Mouse (Mus musculus) liver, embryonic 12.5 days (tissue): ENCODE results near the gene Sept1. TPM values are rescaled to one million over a fixed set of nuclear protein-coding genes. Genes with fewer than 3 reads are reported as not detected.
"Not testable (repeated sequence)": the region's sequence is repeated elsewhere in the genome, so short reads cannot be mapped to it uniquely, and the experiment has no call there.

Experiments
- ATAC-seq: fragments of 200-750 bp; cut with Nextera tagmentation; 2 replicates; pipeline ENCODE4 v1.8.0; 2017; ENCODE audit warnings: moderate number of reproducible peaks, mild to moderate bottlenecking, moderate library complexity
- H3K27ac ChIP-seq: fragments of 300-500 bp; sonication (generic); 2 replicates; pipeline ENCODE4 v1.5.1; 2016; ENCODE audit warnings: mild to moderate bottlenecking
- H3K27me3 ChIP-seq: fragments of 300-500 bp; sonication (generic); replicated peaks from 2 replicates; pipeline ENCODE4 v1.6.1; 2016; ENCODE audit warnings: mild to moderate bottlenecking, moderate library complexity
- H3K36me3 ChIP-seq: fragments of 300-500 bp; sonication (generic); 2 replicates; pipeline ENCODE4 v1.6.1; 2016; ENCODE audit warnings: mild to moderate bottlenecking, moderate library complexity
- H3K4me1 ChIP-seq: fragments of 300-500 bp; sonication (generic); 2 replicates; pipeline ENCODE4 v1.6.1; 2016
- H3K4me2 ChIP-seq: fragments of 300-500 bp; sonication (generic); 2 replicates; pipeline ENCODE4 v1.6.1; 2016; ENCODE audit warnings: mild to moderate bottlenecking, moderate library complexity
- H3K4me3 ChIP-seq: fragments of 300-500 bp; sonication (generic); 2 replicates; pipeline ENCODE4 v1.5.1; 2016; ENCODE audit warnings: mild to moderate bottlenecking, moderate library complexity
- H3K9ac ChIP-seq: fragments of 300-500 bp; sonication (generic); 2 replicates; pipeline ENCODE4 v1.6.1; 2016; ENCODE audit warnings: mild to moderate bottlenecking, moderate library complexity
- H3K9me3 ChIP-seq: fragments of 300-500 bp; sonication (generic); replicated peaks from 2 replicates; pipeline ENCODE4 v1.6.1; 2016; ENCODE audit warnings: mild to moderate bottlenecking, moderate library complexity
- WGBS: fragments of 180-500 bp; shearing (Covaris S2); methylation state at CpG from one replicate; pipeline ENCODE4 v1.1.7; 2016; ENCODE audit not compliant: insufficient replicate concordance; 5-methylcytosine and 5-hydroxymethylcytosine counted together
- polyA plus RNA-seq: library from polyadenylated mRNA; unstranded; fragments of >200 nt; fragmentation: Nextera tagmentation; extraction: Ambion mirVana; gene quantifications from 2 replicates; pipeline ENCODE4 v1.2.1, GENCODE M21; 2016

Sept1 gene
- polyA plus RNA-seq, 1 experiment from 2014 or later, result 10.6 TPM

DNA sequence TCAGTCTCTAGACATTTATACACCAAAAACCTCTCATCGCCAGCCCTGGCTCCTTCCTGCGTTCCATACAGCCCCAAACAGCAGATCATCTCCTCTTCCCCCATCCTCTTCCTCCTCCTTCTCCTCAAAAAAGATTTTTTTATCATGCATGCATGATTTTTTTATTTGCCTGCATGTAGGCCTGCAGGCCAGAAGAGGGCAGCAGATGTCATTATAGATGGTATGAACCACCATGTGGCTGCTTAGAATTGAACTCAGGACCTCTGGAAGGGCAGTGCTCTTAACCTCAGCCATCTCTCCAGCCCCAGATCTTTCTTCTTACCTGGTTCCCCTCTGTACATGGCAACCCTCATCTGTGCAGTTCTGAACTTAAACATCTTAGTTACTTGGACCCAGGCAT is 19.5 kb upstream of the Sept1 start:
- 60% methylated on average over 2 of the region's 2 CpGs for WGBS
- H3K36me3 ChIP-seq, result peaks cover 39% of the 10 kb centered on the region
- H3K4me3 ChIP-seq, result no peak overlapping the region
- no peak for ATAC-seq
- H3K27ac ChIP-seq, result 0 out of 2 replicates have a peak overlapping the region, but pooled peaks have one; percentile 93
- peaks cover 40% of the 10 kb centered on the region for H3K4me1 ChIP-seq
- H3K27me3 ChIP-seq, result no peaks in the 10 kb centered on the region
- H3K9ac ChIP-seq, result no peak overlapping the region
- H3K9me3 ChIP-seq, result no peaks in the 10 kb centered on the region
- no peak overlapping the region for H3K4me2 ChIP-seq

DNA sequence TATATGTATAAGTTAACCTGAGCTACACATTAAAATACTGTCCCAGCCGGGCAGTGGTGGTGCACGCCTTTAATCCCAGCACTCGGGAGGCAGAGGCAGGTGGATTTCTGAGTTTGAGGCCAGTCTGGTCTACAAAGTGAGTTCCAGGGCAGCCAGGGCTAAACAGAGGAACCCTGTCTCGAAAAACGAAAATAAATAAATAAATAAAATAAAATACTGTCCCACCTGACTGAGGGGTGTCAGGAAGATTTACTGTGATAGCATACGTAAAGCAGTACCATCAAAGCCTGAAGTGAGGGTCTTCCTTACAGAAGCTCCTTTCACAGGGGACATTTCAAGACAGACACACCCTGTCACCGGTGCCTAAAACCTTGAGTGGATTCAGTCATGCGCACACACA is 17.6 kb upstream of the Sept1 start:
- not testable (repeated sequence) for H3K9me3 ChIP-seq, H3K4me2 ChIP-seq, H3K9ac ChIP-seq, H3K27me3 ChIP-seq, ATAC-seq, H3K27ac ChIP-seq, H3K4me3 ChIP-seq
- 81% methylated on average over 8 of the region's 8 CpGs for WGBS
- Histone ChIP-seq H3K36me3 (peaks cover 43% of the 10 kb centered on the region), H3K4me1 (peaks cover 44% of the 10 kb centered on the region)

DNA sequence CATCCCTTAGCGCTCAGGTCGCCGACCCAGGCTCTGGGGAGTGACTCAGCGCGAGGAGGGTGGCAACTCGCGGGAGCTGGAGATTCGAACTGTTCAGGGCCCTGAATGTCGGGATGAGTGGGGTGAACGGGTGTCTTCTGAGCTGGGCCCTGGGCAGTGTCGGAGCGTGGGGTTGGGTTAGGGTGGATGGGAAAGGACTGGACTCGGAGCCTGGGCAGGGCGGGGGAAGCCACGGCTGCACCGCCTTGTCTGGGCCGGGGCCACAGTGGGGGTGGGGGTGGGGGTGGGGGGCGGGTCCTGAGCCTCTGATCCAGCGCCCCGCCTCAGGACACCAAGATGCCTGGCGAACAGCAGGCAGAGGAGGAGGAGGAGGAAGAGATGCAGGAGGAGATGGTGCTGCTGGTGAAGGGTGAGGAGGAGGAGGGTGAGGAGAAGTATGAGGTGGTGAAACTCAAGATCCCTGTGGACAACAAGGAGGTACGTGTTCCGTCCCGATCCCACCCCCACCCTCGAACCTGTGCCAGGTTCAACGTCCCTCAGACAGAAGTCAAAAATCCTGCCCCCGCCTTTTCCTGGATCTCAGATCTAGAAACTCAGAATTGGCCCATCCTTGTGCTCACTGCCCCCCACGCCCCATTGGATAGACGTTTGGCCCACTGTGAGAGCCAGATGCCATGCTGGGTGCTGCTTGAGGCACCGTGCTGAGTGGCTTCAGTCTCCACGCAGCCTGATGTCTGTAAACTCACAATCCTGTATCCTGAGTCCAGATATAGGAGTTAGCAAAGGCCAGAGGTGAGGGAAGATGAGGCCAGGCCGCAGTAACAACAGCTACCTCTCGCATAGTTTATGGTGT is 12.0 kb upstream of the Sept1 start:
- H3K36me3 ChIP-seq, result peaks cover 40% of the 10 kb centered on the region
- peak overlapping the region; percentile 97 for H3K4me2 ChIP-seq
- H3K4me3 ChIP-seq, result peak overlapping the region; percentile 82
- WGBS, result 12% methylated on average over 30 of the region's 33 CpGs
- no peak; the same call in 1 of the 2 replicates for ATAC-seq
- no peaks in the 10 kb centered on the region for H3K9me3 ChIP-seq
- peaks cover 39% of the 10 kb centered on the region for H3K4me1 ChIP-seq
- H3K27me3 ChIP-seq, result no peaks in the 10 kb centered on the region
- H3K9ac ChIP-seq, result peak overlapping the region; percentile 93
- H3K27ac ChIP-seq, result peak overlapping the region; percentile 91

DNA sequence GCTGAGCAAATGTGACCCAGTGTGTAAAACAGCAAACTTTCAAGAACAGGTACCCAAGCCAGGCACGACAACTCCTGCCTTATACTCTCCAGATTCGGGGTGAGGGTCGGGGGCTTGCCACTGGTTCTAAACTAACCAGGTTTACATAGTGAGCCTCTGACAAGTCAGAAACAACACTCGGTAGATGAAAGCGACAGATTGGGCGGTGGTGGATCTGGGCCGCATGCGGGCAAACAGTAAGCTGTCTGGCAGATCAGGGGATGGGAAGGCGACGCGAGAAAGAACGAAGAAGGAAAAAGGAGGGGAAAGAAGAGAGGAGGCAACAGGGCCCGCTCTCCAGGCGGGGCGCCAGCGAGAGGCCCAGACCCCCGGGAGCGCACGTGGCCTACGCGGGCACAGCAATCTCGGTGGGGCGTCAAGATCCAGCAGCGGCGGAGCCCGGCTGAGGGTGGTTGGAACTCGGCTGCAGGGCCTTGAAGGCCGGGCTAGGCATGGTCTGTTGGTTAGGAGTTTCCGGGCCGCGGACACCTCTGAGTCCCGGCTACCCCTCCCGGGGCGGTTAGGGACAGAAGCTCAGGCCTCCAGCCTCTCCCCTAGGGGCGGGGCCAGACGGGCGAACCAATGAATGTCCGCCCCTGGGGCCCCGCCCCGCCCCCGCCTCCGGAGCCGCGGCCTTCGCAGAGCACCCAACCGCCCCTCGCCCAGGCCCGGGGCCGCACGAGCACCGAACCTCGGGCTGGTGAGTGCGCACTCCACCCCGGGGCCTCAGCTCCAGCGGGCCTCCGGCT is 11.1 kb upstream of the Sept1 start, which contains the start of gene Zfp771:
Gene Zfp771 (plus strand): TSS at position 405 of the 788 bp plus-strand sequence.
- peak; percentile 94 for ATAC-seq
- under 1% methylated on average over 56 of the region's 56 CpGs for WGBS
- H3K9me3 ChIP-seq, result no peaks in the 10 kb centered on the region
- peaks cover 39% of the 10 kb centered on the region for H3K4me1 ChIP-seq
- H3K9ac ChIP-seq, result peak within 1 kb of the TSS; percentile 93
- peak within 1 kb of the TSS; percentile 91 for H3K27ac ChIP-seq
- H3K4me2 ChIP-seq, result peak within 1 kb of the TSS; percentile 97
- H3K27me3 ChIP-seq, result no peaks in the 10 kb centered on the region
- peaks cover 32% of the 10 kb centered on the region for H3K36me3 ChIP-seq
- H3K4me3 ChIP-seq, result peak within 1 kb of the TSS; percentile 82

DNA sequence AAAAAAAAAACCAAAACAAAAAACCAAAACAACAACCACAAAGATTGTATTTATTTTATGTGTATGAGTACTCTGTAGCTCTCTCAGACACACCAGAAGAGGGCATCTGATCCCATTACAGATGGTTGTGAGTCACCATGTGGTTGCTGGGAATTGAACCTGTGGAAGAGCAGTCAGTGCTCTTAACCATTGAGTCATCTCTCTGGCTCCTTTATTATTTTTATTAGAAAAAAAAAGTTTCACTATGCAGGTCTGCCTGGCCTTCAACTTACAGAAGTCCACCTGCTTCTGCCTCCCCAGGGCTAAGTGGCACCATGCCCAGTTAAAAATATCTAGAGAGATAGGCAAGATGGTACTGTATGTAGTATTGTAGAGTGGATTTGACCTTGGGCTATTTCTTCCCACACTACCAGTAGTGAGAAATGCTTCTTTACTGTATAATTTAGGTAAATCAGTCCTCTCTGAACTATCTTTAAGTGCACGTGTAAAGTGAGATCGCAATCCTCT is 10.5 kb upstream of the Sept1 start:
- peak overlapping the region; percentile 82 for H3K4me3 ChIP-seq
- peak overlapping the region; percentile 97 for H3K4me2 ChIP-seq
- H3K27ac ChIP-seq, result peak overlapping the region; percentile 91
- 31% methylated on average over 2 of the region's 2 CpGs for WGBS
- H3K9me3 ChIP-seq, result no peaks in the 10 kb centered on the region
- ATAC-seq, result no peak
- H3K27me3 ChIP-seq, result no peaks in the 10 kb centered on the region
- H3K36me3 ChIP-seq, result peaks cover 33% of the 10 kb centered on the region
- peak overlapping the region; percentile 93 for H3K9ac ChIP-seq
- H3K4me1 ChIP-seq, result peaks cover 39% of the 10 kb centered on the region

DNA sequence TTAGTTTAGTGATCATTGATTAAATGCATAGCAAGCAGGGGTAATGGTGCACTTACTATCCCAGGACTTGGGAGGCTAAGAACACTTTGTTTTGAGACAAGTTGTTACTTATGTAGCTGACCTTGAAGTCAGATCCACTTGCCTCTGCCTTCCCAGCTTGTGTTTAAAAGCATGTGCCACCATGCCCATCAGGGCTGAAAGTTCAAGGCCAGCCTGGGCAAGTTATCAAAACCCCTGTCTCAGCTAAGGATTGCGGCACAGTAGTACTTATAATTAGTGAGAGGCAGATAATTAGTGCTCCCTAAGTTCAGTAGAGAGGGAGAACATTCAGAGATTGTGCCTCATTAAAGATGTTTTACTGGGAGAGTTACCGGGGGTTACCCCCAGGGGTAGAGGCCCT is 1.8 kb upstream of the Sept1 start:
- Histone ChIP-seq H3K27me3 (no peaks in the 10 kb centered on the region), H3K4me1 (peaks cover 49% of the 10 kb centered on the region), H3K36me3 (peaks cover 53% of the 10 kb centered on the region), H3K9ac (no peak overlapping the region), H3K4me3 (no peak overlapping the region), H3K27ac (no peak overlapping the region), H3K4me2 (no peak overlapping the region), H3K9me3 (no peaks in the 10 kb centered on the region)
- WGBS, result 88% methylated on average over 2 of the region's 2 CpGs
- no peak for ATAC-seq

DNA sequence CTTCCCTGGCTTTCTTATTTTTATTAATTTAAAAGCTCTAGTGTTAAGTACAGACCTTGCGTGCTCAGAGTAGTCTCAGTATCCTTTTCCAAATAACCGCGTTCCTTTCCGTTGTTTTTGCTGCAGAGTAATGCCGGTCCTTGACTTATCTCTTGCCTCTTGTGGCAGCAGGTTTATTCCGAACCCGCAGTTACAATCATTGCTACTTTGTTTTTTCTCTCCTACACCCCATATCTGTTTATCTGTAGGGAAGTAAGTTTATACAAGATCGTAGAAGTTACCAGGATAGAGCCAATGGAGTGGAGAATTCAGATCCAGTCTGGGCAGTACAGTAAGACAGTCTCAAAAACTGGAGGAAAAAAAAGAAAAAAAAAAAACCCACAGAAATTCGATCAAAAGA is 835 bp upstream of the Sept1 start:
- Histone ChIP-seq H3K4me1 (peaks cover 50% of the 10 kb centered on the region), H3K27me3 (no peaks in the 10 kb centered on the region), H3K4me2 (peak overlapping the region; percentile 75), H3K36me3 (peaks cover 55% of the 10 kb centered on the region), H3K9ac (peak overlapping the region; percentile 94), H3K9me3 (no peaks in the 10 kb centered on the region), H3K27ac (peak overlapping the region; percentile 95), H3K4me3 (peak overlapping the region; percentile 82)
- 2% methylated on average over 9 of the region's 9 CpGs for WGBS
- no peak for ATAC-seq

DNA sequence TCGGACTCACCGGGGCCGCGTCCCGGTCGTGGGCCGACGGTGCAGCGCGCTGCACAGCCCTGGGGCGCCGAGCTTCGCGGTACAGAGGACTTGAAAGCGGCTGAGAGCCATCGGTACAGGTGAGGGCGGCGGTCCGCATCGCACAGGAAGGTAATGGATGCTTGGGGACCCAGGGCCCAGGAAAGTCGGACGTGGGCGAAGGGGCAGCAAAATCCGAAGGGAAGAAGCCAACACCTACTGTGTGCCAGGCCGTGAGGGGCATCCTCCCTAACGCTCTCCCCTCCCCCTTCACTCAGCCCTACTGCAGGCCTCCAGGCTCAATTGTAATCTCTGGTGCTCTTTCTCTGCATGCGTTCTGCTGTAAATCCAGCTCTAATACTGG is 429 bp upstream of the Sept1 start:
- peak overlapping the region; percentile 75 for H3K4me2 ChIP-seq
- peak overlapping the region; percentile 82 for H3K4me3 ChIP-seq
- peaks cover 52% of the 10 kb centered on the region for H3K4me1 ChIP-seq
- H3K36me3 ChIP-seq, result peaks cover 51% of the 10 kb centered on the region
- ATAC-seq, result peak; percentile 69
- H3K27ac ChIP-seq, result peak overlapping the region; percentile 95
- no peaks in the 10 kb centered on the region for H3K9me3 ChIP-seq
- H3K9ac ChIP-seq, result peak overlapping the region; percentile 94
- under 1% methylated on average over 27 of the region's 27 CpGs for WGBS
- no peaks in the 10 kb centered on the region for H3K27me3 ChIP-seq

DNA sequence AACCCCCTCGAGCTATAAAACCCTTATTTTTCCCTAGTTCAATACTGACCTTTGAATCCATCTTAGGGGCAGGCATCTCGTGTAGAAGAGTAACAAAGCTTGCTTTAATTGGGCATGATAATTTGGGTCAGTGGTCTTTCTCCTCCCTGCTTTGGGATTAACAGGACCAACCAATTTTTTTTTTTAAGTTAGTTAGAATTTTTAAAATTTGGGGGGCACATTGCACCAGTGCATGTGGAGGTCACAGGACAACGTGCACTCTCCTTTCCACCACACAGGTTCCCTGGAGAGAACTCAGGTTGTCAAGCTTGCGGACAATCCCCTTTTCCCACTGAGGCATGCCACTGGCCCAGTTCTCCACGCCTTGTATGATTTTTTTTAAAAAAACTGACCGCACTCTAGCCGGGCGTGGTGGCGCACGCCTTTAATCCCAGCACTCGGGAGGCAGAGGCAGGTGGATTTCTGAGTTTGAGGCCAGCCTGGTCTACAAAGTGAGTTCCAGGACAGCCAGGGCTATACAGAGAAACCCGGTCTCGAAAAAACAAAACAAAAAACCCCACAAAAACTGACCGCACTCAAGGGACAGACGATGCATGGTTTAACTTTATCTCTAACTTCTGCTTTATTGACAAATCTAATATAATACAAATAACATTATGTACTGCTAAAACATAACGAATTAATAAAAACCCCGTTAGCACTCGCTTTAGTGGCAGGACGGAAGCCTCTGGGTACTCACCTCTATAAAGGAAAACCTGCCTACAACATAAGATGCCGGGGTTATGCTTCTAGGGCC is 906 bp downstream of the Sept1 start:
- peak overlapping the region; percentile 95 for H3K27ac ChIP-seq
- peak overlapping the region; percentile 82 for H3K4me3 ChIP-seq
- peak overlapping the region; percentile 75 for H3K4me2 ChIP-seq
- peaks cover 58% of the 10 kb centered on the region for H3K4me1 ChIP-seq
- 4% methylated on average over 20 of the region's 20 CpGs for WGBS
- peak overlapping the region; percentile 94 for H3K9ac ChIP-seq
- no peaks in the 10 kb centered on the region for H3K9me3 ChIP-seq
- peaks cover 37% of the 10 kb centered on the region for H3K36me3 ChIP-seq
- no peak for ATAC-seq
- no peaks in the 10 kb centered on the region for H3K27me3 ChIP-seq

DNA sequence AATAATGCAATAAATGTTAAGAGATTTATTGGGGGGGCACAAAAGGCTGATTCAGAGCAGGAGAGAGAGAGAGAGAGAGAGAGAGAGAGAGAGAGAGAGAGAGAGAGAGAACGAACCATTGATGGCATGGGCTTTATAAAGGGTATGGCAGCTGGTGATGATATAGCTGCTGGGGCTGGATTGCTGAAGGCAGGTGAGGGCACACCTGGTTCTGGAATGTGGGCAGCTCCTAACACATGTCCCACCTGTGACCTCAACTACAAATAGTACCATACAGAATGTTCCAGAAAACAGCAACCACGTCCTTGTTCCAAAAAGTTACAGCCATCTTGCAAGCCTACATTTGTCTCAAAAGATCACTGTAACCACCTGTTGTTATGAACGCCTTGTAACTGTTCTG is 1.6 kb downstream of the Sept1 start:
- peak overlapping the region; percentile 82 for H3K4me3 ChIP-seq
- H3K9me3 ChIP-seq, result no peaks in the 10 kb centered on the region
- H3K36me3 ChIP-seq, result peaks cover 31% of the 10 kb centered on the region
- H3K27me3 ChIP-seq, result no peaks in the 10 kb centered on the region
- peak overlapping the region; percentile 94 for H3K9ac ChIP-seq
- peaks cover 61% of the 10 kb centered on the region for H3K4me1 ChIP-seq
- peak overlapping the region; percentile 75 for H3K4me2 ChIP-seq
- WGBS, result 56% methylated on average over 3 of the region's 3 CpGs
- no peak for ATAC-seq
- H3K27ac ChIP-seq, result no peak overlapping the region

DNA sequence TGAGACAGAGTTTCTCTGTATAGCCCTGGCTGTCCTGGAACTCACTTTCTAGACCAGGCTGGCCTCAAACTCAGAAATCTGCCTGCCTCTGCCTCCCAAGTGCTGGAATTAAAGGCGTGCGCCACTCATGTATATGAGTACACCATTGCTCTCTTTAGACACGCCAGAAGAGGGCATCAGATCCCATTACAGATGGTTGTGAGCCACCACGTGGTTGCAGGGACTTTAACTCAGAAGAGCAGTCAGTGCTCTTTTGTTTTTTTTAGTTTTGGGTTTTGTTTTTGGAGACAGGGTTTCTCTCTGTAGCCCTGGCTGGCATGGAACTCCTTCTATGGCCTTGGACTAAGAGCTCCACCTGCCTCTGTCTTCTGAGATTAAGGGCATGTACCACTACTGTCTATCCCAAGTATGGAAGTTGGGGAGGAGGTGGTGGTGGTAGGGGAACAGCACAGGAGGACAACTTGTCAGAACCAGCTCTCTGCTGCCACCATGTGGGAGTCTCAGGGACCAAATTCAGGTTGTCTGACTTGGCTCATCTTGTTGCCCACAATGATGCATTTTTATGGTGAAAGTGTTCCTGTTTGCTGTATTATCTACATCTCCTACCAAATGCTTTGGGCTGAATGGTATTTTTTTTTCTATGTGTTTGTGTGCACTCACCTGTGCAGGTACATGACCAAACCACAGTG is 4.2 kb downstream of the Sept1 start:
- peaks cover 14% of the 10 kb centered on the region; the same call in 1 of the 2 replicates for H3K36me3 ChIP-seq
- H3K27ac ChIP-seq, result peak overlapping the region; percentile 80
- no peak overlapping the region for H3K9ac ChIP-seq
- H3K9me3 ChIP-seq, result no peaks in the 10 kb centered on the region
- H3K4me2 ChIP-seq, result no peak overlapping the region
- no peaks in the 10 kb centered on the region for H3K27me3 ChIP-seq
- H3K4me1 ChIP-seq, result peaks cover 75% of the 10 kb centered on the region
- 45% methylated on average over 4 of the region's 4 CpGs for WGBS
- 0 out of 2 replicates have a peak, but pooled peaks have one; percentile 19 for ATAC-seq
- H3K4me3 ChIP-seq, result no peak overlapping the region
